Mouse (Mus musculus) erythroblast, embryonic 14.5 days (primary cell): Measurements from ENCODE around the gene Kcnj9. TPM values are rescaled to one million over a fixed set of nuclear protein-coding genes. Genes with fewer than 3 reads are reported as not detected.

Experiments used
- H3K27me3 ChIP-seq: 2 replicates; pipeline ENCODE4 v1.6.1; 2012; ENCODE audit warnings: inconsistent platforms; ENCODE audit not compliant: control insufficient read depth
- H3K36me3 ChIP-seq: 2 replicates; pipeline ENCODE4 v1.6.1; 2012; ENCODE audit warnings: mild to moderate bottlenecking, inconsistent platforms; ENCODE audit not compliant: control insufficient read depth
- H3K4me1 ChIP-seq: 2 replicates; pipeline ENCODE4 v1.6.1; 2012; ENCODE audit warnings: inconsistent platforms; ENCODE audit not compliant: control insufficient read depth
- H3K4me3 ChIP-seq: replicated peaks from 2 replicates; pipeline ENCODE3; 2012; ENCODE audit warnings: moderate library complexity, mild to moderate bottlenecking, inconsistent platforms
- H3K9me3 ChIP-seq: 2 replicates; pipeline ENCODE4 v1.6.1; 2012; ENCODE audit warnings: low read length, inconsistent platforms, mixed read lengths; ENCODE audit not compliant: control insufficient read depth
- GATA1 ChIP-seq: IDR thresholded peaks from 2 replicates; pipeline ENCODE4 v1.6.1; 2012; ENCODE audit warnings: low read length, inconsistent platforms, mixed read lengths
- TAL1 ChIP-seq: IDR thresholded peaks from 3 replicates; pipeline ENCODE4 v1.6.1; 2012; ENCODE audit warnings: low read length, inconsistent platforms, mixed read lengths
- polyA plus RNA-seq: library from polyadenylated mRNA; stranded (reverse); fragments of >175 nt; gene quantifications from 2 replicates; pipeline ENCODE4 v1.2.3, GENCODE M21; 2012

Gene Kcnj9
- polyA plus RNA-seq, 1 experiment: 0.01 TPM

DNA sequence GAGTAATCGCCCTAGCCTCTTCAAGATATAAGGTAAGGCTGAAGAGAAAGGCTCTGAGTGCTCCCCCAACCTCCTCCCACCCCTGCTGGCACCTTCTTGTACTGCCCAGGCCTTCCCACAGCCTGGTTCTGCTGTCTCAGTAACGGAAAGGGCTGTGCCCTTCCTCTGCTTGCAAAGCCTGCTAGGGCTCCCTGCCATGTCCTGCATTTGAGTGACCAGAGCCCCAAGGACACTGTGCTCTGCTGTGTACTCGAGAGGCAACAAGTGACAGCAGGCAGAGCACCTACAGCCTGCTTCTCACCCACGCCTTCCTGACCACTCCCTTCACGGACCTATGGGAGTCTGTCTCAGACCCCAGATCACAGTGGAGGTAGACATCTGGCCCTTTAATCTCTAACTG is 28.9 kb downstream of the Kcnj9 start:
- Histone ChIP-seq H3K27me3 (peaks cover 37% of the 10 kb centered on the region), H3K4me1 (peaks cover 15% of the 10 kb centered on the region)
- TF ChIP-seq TAL1: no peak
- TF ChIP-seq GATA1: no peak

DNA sequence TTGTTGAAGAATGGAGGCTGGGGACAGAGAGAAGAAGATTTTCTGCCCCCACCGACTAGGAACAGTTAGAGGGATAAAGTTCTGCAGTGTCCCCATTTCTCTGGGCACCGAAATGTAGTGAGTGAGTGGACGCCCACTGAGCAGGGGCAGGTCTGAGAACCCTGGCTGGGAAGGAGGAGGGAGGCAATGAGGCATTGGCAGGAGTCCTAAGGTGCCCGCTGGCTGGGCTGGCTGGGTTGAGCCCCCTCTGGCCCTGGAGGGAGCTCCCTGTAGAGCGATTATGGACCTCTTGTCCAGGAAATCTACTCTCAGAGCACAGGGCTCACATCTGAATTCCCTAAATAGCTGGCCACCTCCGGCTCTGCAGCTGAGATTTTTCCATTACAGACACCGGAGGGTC is 29.6 kb downstream of the Kcnj9 start:
- no peaks in the 10 kb centered on the region for H3K36me3 ChIP-seq
- H3K4me1 ChIP-seq: peaks cover 9% of the 10 kb centered on the region
- H3K4me3 ChIP-seq: no peak overlapping the region
- peaks cover 34% of the 10 kb centered on the region for H3K27me3 ChIP-seq
- no peaks in the 10 kb centered on the region for H3K9me3 ChIP-seq
- TF ChIP-seq GATA1 (no peak), TAL1 (no peak)

More for the DNA sequence above, 28.9 kb downstream of the Kcnj9 start:
- H3K9me3 ChIP-seq: no peaks in the 10 kb centered on the region
- no peak overlapping the region for H3K4me3 ChIP-seq
- H3K36me3 ChIP-seq: no peaks in the 10 kb centered on the region

DNA sequence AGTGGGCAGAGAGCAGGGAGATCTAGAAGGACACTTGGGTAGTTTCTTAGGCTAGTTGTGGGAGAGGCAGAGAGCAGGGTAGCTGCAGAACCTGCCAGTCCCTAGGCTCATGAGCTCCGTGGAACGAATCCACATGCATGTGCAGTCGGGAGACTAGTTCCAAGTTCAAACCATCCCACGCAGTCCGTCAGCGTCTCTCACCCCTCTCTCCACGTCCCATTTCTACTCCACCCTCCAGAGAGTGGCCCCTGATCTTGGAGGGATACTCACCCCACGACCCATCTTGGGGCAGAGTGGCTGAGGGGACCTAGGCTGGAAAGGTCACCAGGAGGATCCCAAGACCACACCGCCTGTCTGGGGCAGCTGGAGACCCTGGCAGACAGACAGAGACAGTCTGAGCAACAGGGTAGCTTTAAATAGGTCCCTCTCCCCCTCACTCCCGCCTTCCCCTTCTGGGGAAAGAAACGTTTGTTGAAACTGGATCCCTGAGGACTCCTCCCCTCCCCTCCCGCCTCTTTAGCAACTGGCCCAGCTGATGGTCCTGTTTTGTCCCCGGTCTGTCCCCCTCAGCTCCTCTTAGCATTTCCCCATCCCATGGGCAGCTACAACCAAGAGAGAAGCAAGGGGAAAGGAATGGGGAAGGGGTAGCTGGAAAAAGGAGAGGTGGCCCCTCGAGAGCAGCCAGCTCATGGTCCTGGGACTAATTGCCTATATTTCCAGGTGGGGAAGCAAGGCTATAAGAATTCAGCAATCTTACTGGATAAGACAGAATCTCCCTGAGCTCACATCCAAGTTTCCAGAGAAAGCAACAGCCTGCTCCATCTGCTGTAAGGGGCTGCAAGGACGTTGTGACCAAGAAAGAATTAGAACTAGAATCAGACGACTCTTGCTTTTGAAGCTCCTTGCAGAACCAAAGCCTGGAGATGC is 31.2 kb downstream of the Kcnj9 start, which contains the start of gene Atp1a2:
Atp1a2 (minus strand) TSS at position 454 of the 927 bp plus-strand sequence.
- Histone ChIP-seq H3K4me3 (no peak within 1 kb of the TSS), H3K4me1 (no peaks in the 10 kb centered on the region), H3K36me3 (no peaks in the 10 kb centered on the region), H3K27me3 (peaks cover 23% of the 10 kb centered on the region), H3K9me3 (no peaks in the 10 kb centered on the region)
- TF ChIP-seq TAL1: no peak
- TF ChIP-seq GATA1: no peak

DNA sequence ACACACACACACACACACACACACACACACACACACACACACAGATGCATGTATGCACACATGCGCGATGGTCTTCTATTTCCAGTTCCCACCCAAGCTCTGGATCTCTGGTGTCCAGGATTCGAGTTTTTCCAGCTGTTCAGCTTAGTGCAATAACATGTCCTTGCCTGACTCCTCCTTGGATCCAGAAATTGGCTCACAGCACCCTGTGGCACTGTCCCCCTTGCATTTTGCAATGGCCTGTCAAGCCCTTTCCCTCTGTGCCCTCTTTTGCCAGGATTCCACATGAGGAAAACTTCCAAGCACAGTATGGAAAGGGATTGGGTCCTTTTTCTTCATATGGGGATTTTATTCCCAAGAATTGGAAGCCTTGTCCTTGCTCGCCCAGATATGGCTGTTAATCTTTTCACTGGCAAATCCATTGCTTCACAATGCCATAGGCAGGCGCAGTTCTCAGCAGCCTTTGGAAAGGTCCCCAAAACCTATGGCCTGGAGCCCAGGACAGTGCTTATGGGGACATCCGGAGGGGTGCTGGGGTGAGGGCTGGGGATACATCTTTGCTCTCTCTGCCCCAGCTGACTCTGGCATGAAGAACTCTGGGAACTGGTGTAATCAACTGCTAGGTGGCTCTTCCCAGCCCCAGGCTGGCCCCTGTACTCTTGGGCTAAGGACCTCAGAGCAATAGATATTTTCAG is 32.2 kb downstream of the Kcnj9 start:
- Histone ChIP-seq H3K36me3 (no peaks in the 10 kb centered on the region), H3K27me3 (peaks cover 23% of the 10 kb centered on the region), H3K9me3 (no peaks in the 10 kb centered on the region), H3K4me3 (no peak overlapping the region), H3K4me1 (no peaks in the 10 kb centered on the region)
- no peak for TF ChIP-seq TAL1
- no peak for TF ChIP-seq GATA1

DNA sequence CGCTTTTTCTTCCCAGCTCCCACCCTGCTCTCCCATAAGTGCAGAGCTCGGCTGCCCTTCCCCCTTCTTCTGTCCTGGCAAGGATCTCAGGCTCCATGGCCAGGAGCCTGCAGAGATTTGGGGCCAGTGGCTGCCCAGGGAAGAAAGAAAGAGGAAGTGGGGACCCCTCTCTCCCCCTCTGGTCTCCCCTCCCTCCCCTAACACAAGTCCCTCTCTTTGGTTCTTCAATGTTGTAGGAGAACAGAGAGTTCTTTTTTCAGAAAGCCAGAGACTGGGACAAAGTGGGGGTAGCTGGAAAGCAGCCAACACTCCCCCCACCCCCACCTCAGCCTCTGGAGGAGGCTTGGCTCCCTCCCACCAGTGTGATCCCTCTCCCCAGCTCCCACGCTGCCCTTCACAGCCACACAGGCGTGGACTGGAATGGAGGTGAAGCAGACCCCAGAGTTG is 33.3 kb downstream of the Kcnj9 start:
- peaks cover 23% of the 10 kb centered on the region for H3K27me3 ChIP-seq
- H3K36me3 ChIP-seq: no peaks in the 10 kb centered on the region
- H3K4me1 ChIP-seq: no peaks in the 10 kb centered on the region
- no peaks in the 10 kb centered on the region for H3K9me3 ChIP-seq
- TF ChIP-seq GATA1 (no peak), TAL1 (no peak)
- no peak overlapping the region for H3K4me3 ChIP-seq

DNA sequence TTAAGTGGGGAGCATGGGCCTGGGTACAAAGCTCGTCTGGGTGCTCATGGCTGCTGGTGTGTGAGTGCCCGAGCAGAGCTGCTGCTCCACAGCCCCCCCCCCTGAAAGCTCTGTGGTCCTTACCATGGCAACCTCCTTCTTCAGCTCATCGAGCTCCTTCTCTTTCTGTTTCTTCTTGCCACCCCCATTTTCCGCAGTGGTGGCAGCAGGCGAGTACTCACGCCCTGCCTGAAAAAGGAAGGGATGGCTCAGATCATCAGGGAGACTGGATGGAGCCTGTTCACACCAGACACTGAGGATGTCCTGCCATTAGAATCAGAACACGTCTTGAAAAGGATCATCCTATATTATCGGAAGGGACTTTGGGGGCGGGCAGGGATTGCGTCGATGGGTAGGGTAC is 35.7 kb downstream of the Kcnj9 start:
- no peaks in the 10 kb centered on the region for H3K36me3 ChIP-seq
- TF ChIP-seq TAL1 (no peak), GATA1 (no peak)
- peaks cover 21% of the 10 kb centered on the region for H3K27me3 ChIP-seq
- no peak overlapping the region for H3K4me3 ChIP-seq
- H3K9me3 ChIP-seq: no peaks in the 10 kb centered on the region
- no peaks in the 10 kb centered on the region; the same call in none of the 2 replicates for H3K4me1 ChIP-seq

DNA sequence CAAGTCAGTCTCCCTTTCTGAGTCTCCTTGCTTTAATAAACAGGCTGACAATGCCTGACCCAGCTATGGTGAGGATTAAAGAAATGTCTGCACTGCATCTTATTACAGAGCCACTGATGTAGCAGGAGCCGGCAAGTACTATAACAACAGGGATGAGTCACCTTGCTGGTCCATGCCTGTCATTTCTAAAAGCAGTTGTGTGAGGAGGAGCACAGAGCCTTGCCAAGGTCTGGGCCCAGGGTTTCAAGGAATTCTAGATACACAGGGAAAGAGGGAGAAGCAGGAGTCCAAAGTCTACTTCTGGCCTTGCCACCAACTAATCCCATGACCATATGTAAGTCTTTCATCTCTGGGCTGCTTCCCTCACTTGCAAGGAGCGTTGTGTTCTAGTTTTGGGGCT is 36.2 kb downstream of the Kcnj9 start:
- no peaks in the 10 kb centered on the region for H3K9me3 ChIP-seq
- TF ChIP-seq TAL1 (no peak), GATA1 (no peak)
- no peaks in the 10 kb centered on the region; the same call in none of the 2 replicates for H3K4me1 ChIP-seq

DNA sequence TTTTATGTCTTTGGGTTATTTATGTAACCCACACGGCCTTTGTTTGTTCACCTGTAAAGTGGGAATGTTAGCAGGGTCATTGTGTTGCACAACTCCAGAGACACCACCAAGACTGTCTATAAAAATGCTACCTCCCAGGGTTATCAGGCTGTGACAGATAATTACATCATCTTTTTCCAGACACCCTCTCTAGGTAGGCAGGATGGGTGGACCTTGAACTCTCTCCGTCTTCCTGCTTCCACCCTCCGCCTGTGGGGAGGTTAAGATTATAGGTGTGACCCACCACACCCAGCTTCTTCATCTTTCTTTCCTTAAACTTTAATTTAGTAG is 39.5 kb downstream of the Kcnj9 start:
- no peak for TF ChIP-seq TAL1
- no peak overlapping the region for H3K4me3 ChIP-seq
- no peaks in the 10 kb centered on the region for H3K9me3 ChIP-seq
- H3K36me3 ChIP-seq: no peaks in the 10 kb centered on the region
- H3K4me1 ChIP-seq: no peaks in the 10 kb centered on the region; the same call in none of the 2 replicates
- H3K27me3 ChIP-seq: no peaks in the 10 kb centered on the region

More for the DNA sequence above, 36.2 kb downstream of the Kcnj9 start:
- Histone ChIP-seq H3K36me3 (no peaks in the 10 kb centered on the region), H3K4me3 (no peak overlapping the region), H3K27me3 (peaks cover 16% of the 10 kb centered on the region)

DNA sequence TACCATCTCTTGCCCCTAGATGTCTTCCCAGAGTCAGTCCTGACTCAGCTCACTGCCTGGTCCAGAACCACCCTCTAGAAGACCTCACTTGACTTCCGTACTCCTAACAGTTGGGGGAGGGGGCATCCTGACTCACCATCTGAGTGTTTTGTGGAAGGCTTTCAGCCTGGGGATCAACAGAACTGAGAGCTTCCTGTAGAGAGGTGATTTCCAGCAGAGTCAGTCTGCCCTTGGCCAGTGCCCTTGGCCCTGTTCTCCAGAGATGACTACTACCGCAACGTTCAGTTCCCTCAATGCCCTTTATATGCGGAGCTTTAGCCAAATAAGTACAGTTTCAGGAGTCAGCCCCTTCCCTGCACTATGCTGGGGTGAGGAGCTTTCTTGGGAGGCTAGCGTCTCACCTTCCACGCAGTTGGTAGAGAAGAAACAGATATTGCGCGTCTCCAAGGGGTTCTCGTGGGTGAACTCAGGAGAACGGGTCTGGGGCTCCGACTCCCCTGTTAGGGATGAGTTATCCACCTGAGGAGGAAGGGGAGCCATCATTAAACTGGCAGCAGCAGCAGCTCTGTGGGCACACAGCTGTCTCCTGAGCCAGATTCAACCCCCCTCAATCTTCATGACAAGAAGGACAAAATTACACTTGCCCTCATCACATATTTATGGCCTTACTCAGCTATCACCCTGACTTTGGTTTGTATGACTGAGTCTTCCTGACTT is 40.1 kb downstream of the Kcnj9 start:
- Histone ChIP-seq H3K36me3 (no peaks in the 10 kb centered on the region), H3K4me3 (no peak overlapping the region), H3K9me3 (no peaks in the 10 kb centered on the region), H3K27me3 (no peaks in the 10 kb centered on the region), H3K4me1 (no peaks in the 10 kb centered on the region; the same call in none of the 2 replicates)
- TF ChIP-seq GATA1: no peak
- TF ChIP-seq TAL1: no peak
